Mouse (Mus musculus) heart, embryonic 10.5 days (tissue): ENCODE results near the gene Cpa1. TPM values are rescaled to one million over a fixed set of nuclear protein-coding genes. Genes with fewer than 3 reads are reported as not detected.

ENCODE experiments used
- DNase-seq: peaks from one replicate; pipeline ENCODE4 v3.0.0-alpha.2; 2017; ENCODE audit warnings: low spot score
- H3K27ac ChIP-seq: fragments of 300-500 bp; sonication (generic); 2 replicates; pipeline ENCODE4 v1.5.1; 2016; ENCODE audit warnings: mild to moderate bottlenecking
- H3K27me3 ChIP-seq: fragments of 300-500 bp; sonication (generic); 2 replicates; pipeline ENCODE4 v1.6.1; 2016; ENCODE audit warnings: mild to moderate bottlenecking; ENCODE audit not compliant: poor library complexity, insufficient read depth, severe bottlenecking
- H3K36me3 ChIP-seq: fragments of 300-500 bp; sonication (generic); 2 replicates; pipeline ENCODE4 v1.6.1; 2016; ENCODE audit warnings: mild to moderate bottlenecking, moderate library complexity
- H3K4me1 ChIP-seq: fragments of 300-500 bp; sonication (generic); 2 replicates; pipeline ENCODE4 v1.6.1; 2016; ENCODE audit warnings: mild to moderate bottlenecking
- H3K4me3 ChIP-seq: fragments of 300-500 bp; sonication (generic); 2 replicates; pipeline ENCODE4 v1.5.1; 2016; ENCODE audit warnings: mild to moderate bottlenecking, moderate library complexity
- H3K9me3 ChIP-seq: fragments of 300-500 bp; sonication (generic); 2 replicates; pipeline ENCODE4 v1.6.1; 2016; ENCODE audit warnings: mild to moderate bottlenecking, moderate library complexity
- WGBS: fragments of 180-500 bp; shearing (Covaris S2); methylation state at CpG from one replicate; pipeline ENCODE4 v1.1.7; 2016; 5-methylcytosine and 5-hydroxymethylcytosine counted together
- polyA plus RNA-seq: library from polyadenylated mRNA; unstranded; fragments of >200 nt; fragmentation: Nextera tagmentation; extraction: Ambion mirVana; gene quantifications from 2 replicates; pipeline ENCODE4 v1.2.1, GENCODE M21; 2016

The Cpa1 gene
- polyA plus RNA-seq, 1 experiment from 2014 or later: 3.9 TPM

DNA sequence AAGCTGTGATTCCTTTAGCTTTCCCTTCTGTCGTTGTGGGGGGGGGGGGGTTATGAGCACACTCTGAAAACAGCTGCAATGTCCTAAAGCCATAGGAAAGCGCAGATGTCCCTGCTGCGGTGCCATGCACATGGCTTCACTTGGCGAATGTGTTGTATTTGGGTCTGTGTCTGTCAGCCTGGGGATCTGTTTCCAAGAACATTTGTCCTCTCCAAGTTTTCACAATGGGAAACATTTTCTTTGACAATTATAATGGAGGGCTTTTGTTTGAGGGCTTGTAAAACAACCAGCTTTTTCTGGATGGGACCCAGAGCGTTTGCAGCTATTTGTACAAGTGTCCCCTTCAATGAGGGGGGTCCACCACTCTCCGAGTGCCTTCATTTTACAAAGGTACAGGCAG is 24.8 kb upstream of the Cpa1 start:
- Histone ChIP-seq H3K27me3 (no peaks in the 10 kb centered on the region), H3K9me3 (no peaks in the 10 kb centered on the region), H3K27ac (peak overlapping the region; percentile 89), H3K36me3 (no peaks in the 10 kb centered on the region), H3K4me3 (no peak overlapping the region), H3K4me1 (peaks cover 46% of the 10 kb centered on the region)
- WGBS: 84% methylated on average over 6 of the region's 6 CpGs
- no peak for DNase-seq

DNA sequence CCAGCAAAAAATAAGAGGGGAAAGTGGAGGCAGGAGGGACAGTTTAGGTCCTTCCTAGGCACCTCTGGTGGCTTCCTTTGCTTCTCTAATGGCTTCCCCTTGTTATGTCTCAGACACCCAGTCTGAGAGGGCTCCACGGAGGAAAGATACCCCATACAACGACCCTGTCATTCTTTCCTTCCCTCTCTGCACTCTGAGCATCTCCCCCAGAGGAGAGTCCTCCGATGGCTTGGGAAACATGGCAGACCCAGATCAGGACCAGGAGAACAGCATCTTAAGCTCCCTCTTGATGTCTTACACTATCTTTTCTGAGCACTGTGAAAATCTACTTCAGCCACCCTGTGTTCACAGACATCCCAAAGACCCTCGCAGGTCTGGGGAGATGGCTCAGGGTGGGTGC is 23.3 kb upstream of the Cpa1 start:
- no peak for DNase-seq
- no peaks in the 10 kb centered on the region for H3K27me3 ChIP-seq
- H3K9me3 ChIP-seq: no peaks in the 10 kb centered on the region
- 19% methylated on average over 4 of the region's 4 CpGs for WGBS
- peak overlapping the region; percentile 12; the same call in 1 of the 2 replicates for H3K4me3 ChIP-seq
- H3K36me3 ChIP-seq: no peaks in the 10 kb centered on the region
- peaks cover 58% of the 10 kb centered on the region for H3K4me1 ChIP-seq
- H3K27ac ChIP-seq: peak overlapping the region; percentile 89

DNA sequence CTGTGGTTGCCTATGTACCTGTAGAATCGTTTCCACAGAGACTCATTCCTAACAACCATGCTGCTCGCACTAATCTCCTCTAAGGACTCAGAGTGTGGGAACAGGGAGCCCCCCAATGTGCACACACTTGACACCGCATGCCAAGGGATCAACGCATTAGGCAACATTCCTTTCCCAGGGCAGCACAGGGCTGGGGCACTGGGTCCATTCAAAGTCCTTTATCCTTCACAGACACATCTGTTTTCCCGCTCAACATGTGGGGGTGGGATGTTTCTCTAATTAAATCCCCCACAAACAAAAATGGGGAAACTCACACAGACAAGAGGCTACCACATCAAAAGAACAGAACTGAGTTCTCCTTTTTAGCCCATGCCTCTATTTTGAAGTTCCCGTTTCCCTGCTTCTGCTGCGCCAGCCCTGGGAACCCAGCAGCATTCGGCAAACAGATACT is 22.5 kb upstream of the Cpa1 start:
- DNase-seq: no peak
- WGBS: 7% methylated on average over 8 of the region's 8 CpGs
- Histone ChIP-seq H3K27ac (peak overlapping the region; percentile 89), H3K4me1 (peaks cover 62% of the 10 kb centered on the region), H3K9me3 (no peaks in the 10 kb centered on the region), H3K4me3 (peak overlapping the region; percentile 40), H3K27me3 (no peaks in the 10 kb centered on the region), H3K36me3 (no peaks in the 10 kb centered on the region)

DNA sequence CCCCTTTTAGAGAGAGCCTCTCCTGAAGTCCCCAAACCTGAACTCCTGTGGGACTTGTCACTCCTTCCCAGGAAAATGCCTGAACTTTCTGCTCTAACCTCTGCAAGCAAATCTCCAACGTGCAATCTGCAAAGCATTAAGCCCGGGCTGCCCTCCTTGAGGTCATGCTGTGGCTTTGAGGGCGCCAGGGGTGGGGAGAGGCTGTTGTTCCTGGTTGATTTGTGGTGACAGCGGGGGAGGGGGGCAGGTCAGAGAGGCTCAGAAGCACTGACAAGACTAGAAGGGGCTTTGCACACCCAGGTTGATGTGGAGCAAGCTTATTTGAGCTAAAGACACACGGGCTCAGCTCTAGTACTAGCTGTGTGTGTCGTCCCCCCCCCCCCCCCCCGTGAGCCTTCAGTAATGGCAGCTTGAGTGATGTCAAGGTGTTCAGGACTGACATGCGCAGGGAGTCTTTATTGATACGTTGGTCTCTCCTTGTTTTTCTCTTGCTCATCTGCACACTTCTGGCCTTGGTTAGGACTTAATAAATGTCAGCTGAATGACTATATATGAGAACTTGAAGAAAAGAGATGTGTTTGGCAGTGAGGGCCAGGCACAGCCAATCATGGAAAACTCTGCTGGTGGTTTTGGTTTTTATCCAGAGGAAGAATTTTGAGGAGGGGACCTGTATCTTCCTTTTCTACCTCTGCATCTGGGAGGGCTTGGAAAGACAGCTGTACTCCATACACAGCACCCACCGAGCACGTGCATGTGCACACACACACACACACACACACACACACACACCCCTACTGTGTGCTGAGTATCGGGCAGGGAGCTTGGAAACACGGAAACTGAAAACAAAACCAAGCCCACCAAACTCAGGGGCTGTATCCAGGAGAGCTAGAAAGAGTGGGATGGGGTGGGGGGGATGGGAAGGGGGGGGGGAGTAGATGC is 21.7 kb upstream of the Cpa1 start:
- H3K27ac ChIP-seq: peak overlapping the region; percentile 89
- H3K36me3 ChIP-seq: no peaks in the 10 kb centered on the region
- peak overlapping the region; percentile 40 for H3K4me3 ChIP-seq
- no peaks in the 10 kb centered on the region for H3K9me3 ChIP-seq
- no peaks in the 10 kb centered on the region for H3K27me3 ChIP-seq
- H3K4me1 ChIP-seq: peaks cover 70% of the 10 kb centered on the region
- no peak for DNase-seq
- 6% methylated on average over 13 of the region's 13 CpGs for WGBS

DNA sequence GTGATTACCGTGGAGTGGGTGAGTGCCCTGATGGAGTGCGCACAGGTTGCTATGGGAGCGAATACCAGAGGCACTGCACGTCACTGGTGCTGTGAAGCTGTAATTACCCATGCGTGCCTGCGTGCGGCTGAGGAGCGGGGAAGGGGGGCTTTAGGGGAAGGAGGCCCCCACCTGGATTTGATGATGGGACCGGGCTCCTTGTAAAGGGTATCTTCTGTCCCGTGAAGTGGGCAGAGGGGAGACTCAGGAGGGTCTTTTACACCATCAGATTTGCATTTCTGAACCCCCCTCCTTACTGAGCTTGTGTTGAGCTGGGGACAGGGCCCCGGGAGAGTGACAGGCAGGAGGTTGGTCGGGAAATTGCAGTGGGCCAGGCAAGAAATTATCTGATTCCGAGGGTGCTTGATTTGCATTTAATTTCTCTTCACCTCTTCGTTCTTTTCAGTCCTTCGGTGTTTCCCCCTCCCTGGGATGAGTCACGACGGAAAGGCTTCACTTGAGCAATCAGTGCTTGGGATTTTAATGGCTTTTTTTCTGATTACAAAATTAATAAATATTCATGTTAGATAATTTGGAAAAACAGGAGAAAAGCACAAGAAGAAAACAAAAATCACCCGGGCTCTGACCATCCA is 20.9 kb upstream of the Cpa1 start:
- Histone ChIP-seq H3K27me3 (no peaks in the 10 kb centered on the region), H3K4me3 (peak overlapping the region; percentile 40), H3K9me3 (no peaks in the 10 kb centered on the region), H3K27ac (peak overlapping the region; percentile 89), H3K4me1 (peaks cover 73% of the 10 kb centered on the region), H3K36me3 (no peaks in the 10 kb centered on the region)
- DNase-seq: peak; percentile 87
- WGBS: 9% methylated on average over 18 of the region's 18 CpGs

DNA sequence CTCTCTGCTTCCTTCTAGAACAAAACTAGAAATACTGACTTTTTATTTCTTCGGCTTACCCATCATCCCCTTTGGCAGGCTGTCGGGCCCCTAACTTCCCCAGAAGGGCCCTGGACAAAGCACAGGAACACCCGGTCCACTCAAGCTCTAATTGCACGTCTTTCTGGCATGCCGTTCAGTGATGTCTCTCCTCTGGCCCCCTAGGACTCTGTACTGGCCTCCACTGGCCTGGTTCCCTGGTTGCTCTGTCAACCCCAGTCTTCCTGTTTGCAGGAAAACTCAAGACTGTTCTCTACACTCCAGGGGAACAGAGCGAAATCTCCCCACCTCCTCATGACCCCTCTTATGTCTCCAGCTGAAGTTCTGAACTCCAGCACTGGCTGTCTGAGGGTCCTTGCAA is 20.3 kb upstream of the Cpa1 start:
- WGBS: 39% methylated on average over 6 of the region's 6 CpGs

DNA sequence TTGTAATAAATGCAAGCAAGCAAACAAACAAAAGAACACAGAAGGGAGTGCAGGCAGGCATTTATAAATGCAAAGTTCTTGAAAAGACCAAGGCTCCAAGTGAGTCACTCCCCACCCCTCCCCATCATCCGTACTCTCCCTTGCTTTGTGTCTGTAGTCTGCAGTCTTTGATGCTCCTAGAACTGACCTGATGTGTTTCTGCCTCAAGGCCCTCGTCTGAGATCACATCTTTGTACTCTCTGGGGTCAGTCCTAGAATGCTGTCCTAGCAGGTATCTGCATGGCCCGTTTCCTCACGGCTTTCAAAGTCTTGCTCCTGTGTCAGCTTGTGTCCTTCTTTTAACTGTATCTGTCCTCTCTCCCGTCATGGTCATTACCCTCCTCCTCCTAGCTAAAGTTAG is 19.4 kb upstream of the Cpa1 start:
- DNase-seq: no peak
- Histone ChIP-seq H3K27ac (peak overlapping the region; percentile 89), H3K4me1 (peaks cover 85% of the 10 kb centered on the region)

More for the DNA sequence above, 20.3 kb upstream of the Cpa1 start:
- peak overlapping the region; percentile 89 for H3K27ac ChIP-seq
- H3K4me3 ChIP-seq: no peak overlapping the region
- H3K4me1 ChIP-seq: peaks cover 79% of the 10 kb centered on the region
- no peaks in the 10 kb centered on the region for H3K9me3 ChIP-seq
- H3K27me3 ChIP-seq: no peaks in the 10 kb centered on the region
- H3K36me3 ChIP-seq: no peaks in the 10 kb centered on the region
- no peak for DNase-seq

DNA sequence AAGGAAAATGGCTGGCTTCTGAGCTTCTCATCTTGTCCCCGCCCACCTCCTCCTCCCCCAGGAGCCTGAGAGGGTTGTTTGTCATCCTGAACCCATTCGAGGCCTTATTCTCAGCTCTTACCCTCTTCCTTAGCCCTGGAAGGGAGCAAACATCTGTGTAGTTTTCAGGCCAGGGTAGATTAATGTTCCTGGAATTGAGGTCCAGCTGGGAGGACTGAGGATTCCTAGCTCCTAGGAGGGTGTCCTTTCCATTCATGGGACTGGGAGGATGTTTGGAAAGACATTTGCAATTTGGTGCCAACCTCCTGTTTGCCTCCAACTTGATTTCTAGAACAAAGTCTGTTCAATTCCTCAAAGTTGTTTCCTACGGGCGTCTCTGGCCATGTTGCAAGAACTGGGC is 18.4 kb upstream of the Cpa1 start:
- H3K4me1 ChIP-seq: peaks cover 91% of the 10 kb centered on the region
- no peaks in the 10 kb centered on the region for H3K36me3 ChIP-seq
- H3K27ac ChIP-seq: peak overlapping the region; percentile 89
- 77% methylated on average over 4 of the region's 4 CpGs for WGBS
- no peak for DNase-seq
- no peaks in the 10 kb centered on the region for H3K9me3 ChIP-seq
- H3K27me3 ChIP-seq: no peaks in the 10 kb centered on the region
- no peak overlapping the region for H3K4me3 ChIP-seq

More for the DNA sequence above, 19.4 kb upstream of the Cpa1 start:
- Histone ChIP-seq H3K27me3 (no peaks in the 10 kb centered on the region), H3K36me3 (no peaks in the 10 kb centered on the region), H3K9me3 (no peaks in the 10 kb centered on the region), H3K4me3 (no peak overlapping the region)
- WGBS: 78% methylated on average over 5 of the region's 5 CpGs

DNA sequence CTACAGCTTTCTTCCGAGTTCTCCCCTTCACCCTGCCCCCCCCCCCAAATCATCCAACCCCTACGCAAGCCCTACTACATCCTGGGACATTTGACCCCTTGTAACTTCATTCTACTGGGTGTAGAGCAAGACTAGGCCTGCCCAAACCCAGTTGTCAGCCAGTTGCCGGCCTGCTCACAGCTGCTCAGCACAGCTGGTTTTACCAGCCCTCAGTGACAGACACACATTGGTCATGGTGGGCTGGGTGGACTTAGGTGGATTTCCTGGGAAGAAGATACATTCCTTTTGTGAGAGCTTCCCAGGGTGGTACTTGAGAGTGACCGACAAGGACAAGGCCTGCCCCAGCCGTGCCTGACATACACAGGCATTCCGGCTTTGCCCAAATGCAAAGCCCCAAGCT is 18.0 kb upstream of the Cpa1 start:
- 70% methylated on average over 6 of the region's 6 CpGs for WGBS
- H3K4me3 ChIP-seq: no peak overlapping the region
- peak overlapping the region; percentile 89 for H3K27ac ChIP-seq
- no peaks in the 10 kb centered on the region for H3K9me3 ChIP-seq
- H3K27me3 ChIP-seq: no peaks in the 10 kb centered on the region
- no peaks in the 10 kb centered on the region for H3K36me3 ChIP-seq
- no peak for DNase-seq
- H3K4me1 ChIP-seq: peaks cover 87% of the 10 kb centered on the region

DNA sequence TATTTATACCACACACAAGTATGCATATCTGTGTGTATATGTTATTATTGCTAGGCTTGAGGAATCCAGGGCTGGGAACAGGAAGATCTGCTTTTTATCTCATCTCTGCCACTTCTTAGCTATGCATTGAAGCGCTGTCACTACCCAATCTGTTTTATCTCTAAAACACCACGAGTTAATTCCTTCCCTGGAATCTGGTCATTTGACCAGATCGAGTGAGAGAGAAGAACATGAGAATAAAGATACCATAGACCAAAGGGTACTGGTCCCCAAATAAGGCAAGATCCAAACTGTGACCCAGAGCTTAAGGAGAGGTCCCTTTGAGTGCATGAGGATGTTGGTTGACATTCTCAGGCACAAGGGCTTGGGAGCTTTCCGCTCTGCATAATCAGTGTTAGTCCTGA is 17.0 kb upstream of the Cpa1 start:
- WGBS: 13% methylated on average over 4 of the region's 4 CpGs
- Histone ChIP-seq H3K9me3 (no peaks in the 10 kb centered on the region), H3K4me1 (peaks cover 77% of the 10 kb centered on the region), H3K4me3 (peak overlapping the region; percentile 3; the same call in 1 of the 2 replicates), H3K27me3 (no peaks in the 10 kb centered on the region), H3K27ac (peak overlapping the region; percentile 89), H3K36me3 (no peaks in the 10 kb centered on the region)
- DNase-seq: peak; percentile 85

DNA sequence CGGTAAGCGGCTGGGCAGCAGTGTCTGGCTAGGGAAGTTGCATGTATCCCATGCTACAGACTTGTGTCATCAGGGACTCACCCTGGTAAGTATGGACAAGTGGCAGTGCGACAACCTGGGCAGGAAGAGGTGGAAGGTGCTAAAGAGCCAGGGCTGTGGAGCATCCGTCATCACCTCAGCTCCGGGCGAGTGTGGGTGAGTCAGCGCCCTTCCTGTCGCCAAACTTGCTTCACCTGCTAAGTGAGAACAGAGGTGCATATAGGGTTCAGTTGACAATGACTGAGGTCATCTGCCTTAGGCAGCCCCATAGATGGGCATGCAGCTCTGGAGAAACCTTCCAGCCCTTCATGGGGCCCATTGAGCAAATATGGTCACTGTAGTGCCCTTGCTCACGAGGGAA is 14.3 kb upstream of the Cpa1 start:
- Histone ChIP-seq H3K27ac (peak overlapping the region; percentile 89), H3K9me3 (no peaks in the 10 kb centered on the region), H3K36me3 (no peaks in the 10 kb centered on the region), H3K4me1 (peaks cover 60% of the 10 kb centered on the region), H3K4me3 (no peak overlapping the region), H3K27me3 (no peaks in the 10 kb centered on the region)
- peak; percentile 91 for DNase-seq
- WGBS: 49% methylated on average over 9 of the region's 9 CpGs

DNA sequence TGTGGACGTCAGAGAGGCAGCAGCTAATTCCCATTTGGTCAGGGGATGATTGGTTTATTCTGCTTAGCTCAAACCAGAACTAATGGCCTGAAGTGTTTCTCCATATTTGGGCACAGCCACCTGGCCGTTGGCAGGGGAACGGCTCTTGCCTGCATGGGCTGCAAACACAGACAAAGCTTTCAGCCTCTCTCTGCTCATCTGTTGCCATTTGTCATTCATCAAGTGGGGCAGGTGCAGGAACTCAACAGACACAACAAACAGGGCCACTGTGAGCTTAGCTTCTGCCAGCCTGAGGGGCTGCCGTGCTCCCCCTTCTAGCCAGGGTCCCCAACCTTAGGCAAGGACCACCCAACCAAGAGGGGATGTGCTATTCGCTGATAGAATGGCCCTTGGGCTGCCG is 10.9 kb upstream of the Cpa1 start:
- H3K4me1 ChIP-seq: peaks cover 32% of the 10 kb centered on the region
- no peak for DNase-seq
- H3K9me3 ChIP-seq: no peaks in the 10 kb centered on the region
- H3K27ac ChIP-seq: peak overlapping the region; percentile 72
- H3K4me3 ChIP-seq: no peak overlapping the region
- H3K27me3 ChIP-seq: no peaks in the 10 kb centered on the region
- no peaks in the 10 kb centered on the region for H3K36me3 ChIP-seq
- 55% methylated on average over 6 of the region's 6 CpGs for WGBS

DNA sequence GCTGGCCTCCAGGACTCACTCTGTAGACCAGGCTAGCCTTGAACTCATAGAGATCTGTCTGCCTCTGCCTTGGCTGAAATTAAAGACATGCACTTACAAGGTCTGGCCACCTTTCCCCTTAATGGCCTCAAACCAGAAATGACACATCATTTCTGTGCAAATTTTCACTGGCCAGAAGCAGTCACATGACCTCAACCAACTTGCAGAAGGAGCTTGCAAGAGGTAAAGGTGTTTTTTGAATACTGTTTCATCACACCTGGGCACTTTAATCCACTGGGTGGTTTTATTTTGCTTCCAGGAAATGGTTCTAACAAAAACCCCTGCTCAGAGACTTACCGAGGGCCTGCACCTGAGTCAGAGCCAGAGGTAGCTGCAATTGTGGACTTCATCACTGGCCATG is 9.0 kb upstream of the Cpa1 start:
- Histone ChIP-seq H3K9me3 (no peaks in the 10 kb centered on the region), H3K27me3 (no peaks in the 10 kb centered on the region), H3K27ac (no peak overlapping the region), H3K4me1 (peaks cover 20% of the 10 kb centered on the region), H3K4me3 (no peak overlapping the region), H3K36me3 (no peaks in the 10 kb centered on the region)
- no peak for DNase-seq
- 77% methylated on average over 1 of the region's 1 CpGs for WGBS
